Mouse (Mus musculus) brain, adult 2 months (tissue): ENCODE results near the gene Itih3.

Experiments used
- DNase-seq: peaks from one replicate; pipeline ENCODE4 v3.0.0; 2011; ENCODE audit warnings: low read depth, low spot score

The Itih3 gene

DNA sequence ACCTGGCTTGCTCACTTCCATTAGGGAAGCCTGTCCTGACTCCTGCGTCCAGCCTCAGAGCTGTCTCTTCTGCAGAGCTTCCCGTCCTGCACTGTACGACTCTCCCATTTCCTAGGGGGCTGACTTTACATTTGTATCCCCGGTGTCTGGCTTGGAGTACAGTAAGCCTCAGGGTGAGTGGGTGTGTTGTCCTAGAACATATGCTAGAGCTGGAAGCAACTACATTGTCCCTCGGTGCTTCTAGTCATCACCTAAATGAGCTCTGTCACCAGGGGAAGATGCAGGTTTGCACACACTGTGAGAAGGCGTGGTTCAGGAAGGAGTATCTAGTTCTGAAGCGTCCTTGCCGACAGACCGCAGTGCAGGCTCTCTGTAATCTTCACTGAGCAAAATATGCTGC, 61.2 kb downstream of the Itih3 start:
- DNase-seq = peak; percentile 50

DNA sequence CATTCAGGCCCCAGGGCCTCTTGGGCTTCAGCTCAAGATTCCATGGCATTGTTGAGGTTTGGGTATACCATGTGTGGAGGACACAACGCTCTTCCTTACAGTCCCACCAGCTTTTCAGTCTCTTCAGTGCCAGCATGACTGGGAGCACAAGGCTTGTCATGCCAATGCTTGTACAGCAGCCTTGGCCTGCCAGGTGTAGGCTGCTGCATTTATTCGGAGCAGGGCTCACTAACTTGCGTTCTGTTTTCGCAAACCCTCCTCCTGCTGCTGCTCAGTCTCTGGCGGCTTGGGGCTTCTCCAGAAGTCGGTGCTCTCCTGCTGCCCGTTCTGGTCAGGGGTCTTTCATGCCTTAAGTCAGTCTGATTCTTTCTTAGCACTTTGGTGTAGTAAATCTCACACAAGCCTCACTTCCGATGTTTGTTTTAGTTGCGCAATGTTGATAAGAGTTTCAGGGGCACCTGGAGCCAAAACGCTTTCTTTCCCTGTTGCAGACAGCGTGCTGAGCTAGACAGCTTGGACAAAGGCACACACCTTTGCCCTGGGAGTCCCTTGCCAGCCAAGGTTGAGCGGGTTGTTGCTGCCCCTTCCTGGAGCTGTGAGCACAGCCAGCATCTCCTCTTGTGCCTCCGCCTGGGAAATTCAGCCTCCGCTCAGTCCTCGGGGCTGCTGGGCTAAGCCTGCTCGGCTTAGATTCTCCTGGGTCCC, 62.0 kb downstream of the Itih3 start:
- DNase-seq = peak; percentile 54
